Mouse (Mus musculus) stomach, postnatal 0 days (tissue): ENCODE measurements around the gene Snd1.

ENCODE experiments used
- CTCF ChIP-seq: IDR thresholded peaks from 2 replicates; pipeline ENCODE4 v1.5.1; 2016; ENCODE audit warnings: antibody characterized with exemption, low read depth, mild to moderate bottlenecking, moderate library complexity
- EP300 ChIP-seq: optimal IDR thresholded peaks from 2 replicates; pipeline ENCODE3; 2016; ENCODE audit warnings: antibody characterized with exemption

DNA sequence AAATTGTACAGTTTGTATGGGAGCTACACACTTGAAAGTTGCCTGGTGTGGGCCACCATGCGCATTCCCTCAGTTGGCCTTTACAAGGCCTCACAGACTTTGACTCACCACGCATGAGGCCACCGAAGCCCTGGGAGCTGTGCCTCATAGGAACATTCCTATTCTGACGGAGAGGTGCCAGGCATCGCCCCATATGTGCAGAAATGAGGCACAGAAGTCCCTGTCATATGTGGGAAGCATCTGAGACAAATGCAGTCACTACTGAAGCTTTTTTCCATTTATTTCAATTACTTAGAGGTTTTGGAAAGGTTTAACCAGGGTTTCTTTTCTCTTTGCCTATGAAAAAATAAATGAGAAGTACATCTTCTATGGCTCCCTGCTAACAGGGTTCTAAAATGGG, 278.3 kb downstream of the Snd1 start:
- TF ChIP-seq CTCF, result no peak
- TF ChIP-seq EP300, result no peak
